Mouse (Mus musculus) urinary bladder, postnatal 25 days (tissue): ENCODE data around the gene Lrpap1.

Experiments
- DNase-seq: peaks from one replicate; pipeline ENCODE4 v3.0.0; 2022; ENCODE audit warnings: low spot score

The Lrpap1 gene

GRCm38 (mm10) chr5:35104960-35105921 lies at the start of gene Lrpap1:
Gene Lrpap1 (minus strand): TSS chr5:35105766.
- DNase-seq = peak; percentile 83

GRCm38 (mm10) chr5:35149939-35150338 lies 44.4 kb upstream of the Lrpap1 start:
- no peak for DNase-seq

- no peak for DNase-seq
Observed at GRCm38 (mm10) chr5:35149526-35149925, 44.0 kb upstream of the Lrpap1 start.

- no peak for DNase-seq
Observed at GRCm38 (mm10) chr5:35147963-35148767, 42.6 kb upstream of the Lrpap1 start.

- DNase-seq = no peak
Observed at GRCm38 (mm10) chr5:35147155-35147962, 41.8 kb upstream of the Lrpap1 start.

GRCm38 (mm10) chr5:35146747-35147146 lies 41.2 kb upstream of the Lrpap1 start:
- no peak for DNase-seq

GRCm38 (mm10) chr5:35144716-35145115 lies 39.1 kb upstream of the Lrpap1 start:
- DNase-seq = no peak

- no peak for DNase-seq
Observed at GRCm38 (mm10) chr5:35143460-35144245, 38.1 kb upstream of the Lrpap1 start.

GRCm38 (mm10) chr5:35142910-35143309 lies 37.3 kb upstream of the Lrpap1 start:
- DNase-seq = no peak

GRCm38 (mm10) chr5:35141316-35141715 lies 35.8 kb upstream of the Lrpap1 start:
- no peak for DNase-seq

- DNase-seq = no peak
Observed at GRCm38 (mm10) chr5:35138183-35138611, 32.6 kb upstream of the Lrpap1 start.

GRCm38 (mm10) chr5:35137510-35138182 lies 32.1 kb upstream of the Lrpap1 start:
- DNase-seq = no peak

- DNase-seq = no peak
Observed at GRCm38 (mm10) chr5:35135903-35136302, 30.3 kb upstream of the Lrpap1 start.

GRCm38 (mm10) chr5:35134286-35134685 lies 28.7 kb upstream of the Lrpap1 start:
- DNase-seq = no peak

GRCm38 (mm10) chr5:35133468-35133867 lies 27.9 kb upstream of the Lrpap1 start:
- no peak for DNase-seq

- no peak for DNase-seq
Observed at GRCm38 (mm10) chr5:35132278-35132980, 26.9 kb upstream of the Lrpap1 start.

GRCm38 (mm10) chr5:35131773-35132172 lies 26.2 kb upstream of the Lrpap1 start:
- DNase-seq = peak; percentile 80

GRCm38 (mm10) chr5:35131237-35131636 lies 25.7 kb upstream of the Lrpap1 start:
- no peak for DNase-seq

GRCm38 (mm10) chr5:35129767-35130191 lies 24.2 kb upstream of the Lrpap1 start:
- DNase-seq = no peak

- DNase-seq = no peak
Observed at GRCm38 (mm10) chr5:35129208-35129607, 23.6 kb upstream of the Lrpap1 start.
